Mouse (Mus musculus): ENCODE results near the gene Inca1.

DNA sequence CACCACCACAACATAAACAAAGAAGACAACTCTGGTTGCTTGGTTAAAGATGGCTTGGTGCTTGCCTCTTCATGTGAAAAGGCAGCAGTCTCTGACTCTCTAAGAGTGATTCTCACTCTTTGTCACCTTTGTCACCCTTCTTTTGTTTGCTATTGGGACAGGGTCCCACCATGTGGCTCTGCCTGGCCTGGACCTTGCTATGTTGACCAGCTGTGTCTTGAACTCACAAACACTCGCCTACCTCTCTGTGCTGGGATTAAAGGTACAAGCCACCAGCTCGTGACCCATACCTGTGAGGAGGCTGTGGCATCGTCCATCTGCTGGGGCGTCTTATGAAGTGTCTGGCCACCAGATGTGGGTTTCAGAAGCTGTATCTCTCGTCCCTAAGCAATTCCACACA lies 33.3 kb upstream of the Inca1 start:
- TF ChIP-seq CTCF (IDR thresholded peaks at IDR 0.05; ENCODE audit: control insufficient read depth, insufficient read depth, insufficient read length) (no peak), CEBPB (IDR thresholded peaks at IDR 0.05; ENCODE audit: low read depth) (no peak)

Measured in C2C12 (cell line).